Mouse (Mus musculus): ENCODE data around the gene Dut. TPM values are rescaled to one million over a fixed set of nuclear protein-coding genes. Genes with fewer than 3 reads are reported as not detected.

Dut gene
- polyA plus RNA-seq, 1 experiment from 2014 or later = 176 TPM

Other genes starting within 250 kb of the Dut start
- 2.2 and 2.5 TPM in 2 replicates for gene Slc24a5, start 179.1 kb upstream of the Dut start, polyA plus RNA-seq (2015; fragmentation: Nextera tagmentation; extraction: Ambion mirVana)
- gene Myef2, start 123.5 kb upstream of the Dut start, polyA plus RNA-seq (2015; fragmentation: Nextera tagmentation; extraction: Ambion mirVana) = 108 and 110 TPM in 2 replicates
- not detected in 2 replicates for gene Ctxn2, start 110.5 kb upstream of the Dut start, polyA plus RNA-seq (2015; fragmentation: Nextera tagmentation; extraction: Ambion mirVana)
- 38.0 and 41.3 TPM in 2 replicates for gene Slc12a1, start 94.7 kb upstream of the Dut start, polyA plus RNA-seq (2015; fragmentation: Nextera tagmentation; extraction: Ambion mirVana)

Measured in kidney, embryonic 15.5 days (tissue).